In genomic region chr2:30437791-30438190, GRCm38 (mm10) we compare ENCODE assay signal across 20 mouse cellular contexts.
"Had no signal": no experiment of that assay in that cellular context is flagged by ENCODE, and none has a peak within 500 bp of the region (broad histone marks: within the 10 kb centered on the region; RNA-seq: fewer than 3 reads in every experiment).

No protein-coding gene starts in this region.

- H3K9me3 ChIP-seq: midbrain, embryonic 10.5 days; midbrain, embryonic 13.5 days; neural tube, embryonic 13.5 days; neural tube, embryonic 15.5 days; stomach, embryonic 15.5 days had no signal

- H3K9ac ChIP-seq: liver, embryonic 14.5 days; lung, embryonic 14.5 days; midbrain, embryonic 13.5 days; neural tube, embryonic 13.5 days; neural tube, embryonic 15.5 days; stomach, embryonic 15.5 days had no signal

- H3K27ac ChIP-seq: liver, embryonic 14.5 days; midbrain, embryonic 10.5 days; midbrain, embryonic 13.5 days; neural tube, embryonic 13.5 days; neural tube, embryonic 15.5 days; stomach, embryonic 15.5 days had no signal

- H3K4me3 ChIP-seq: midbrain, embryonic 10.5 days; midbrain, embryonic 13.5 days; myocyte; neural tube, embryonic 13.5 days; neural tube, embryonic 15.5 days; stomach, embryonic 15.5 days had no signal

- H3K27me3 ChIP-seq: midbrain, embryonic 13.5 days; neural tube, embryonic 13.5 days; neural tube, embryonic 15.5 days; stomach, embryonic 15.5 days had no signal

- DNase-seq: lung, adult 18-20 months; lung, embryonic 14.5 days; lung, postnatal 10 days; lung, postnatal 4 days; retina, postnatal 1 day; right cerebral cortex, adult 18-20 months; right cerebral cortex, postnatal 25 days; right cerebral cortex, postnatal 4 days; spleen, adult 18-20 months; thymus, adult 18-20 months; thymus, postnatal 14 days; thymus, postnatal 36 days had no signal

- H3K4me2 ChIP-seq: lung, embryonic 14.5 days; midbrain, embryonic 13.5 days; neural tube, embryonic 13.5 days; neural tube, embryonic 15.5 days; stomach, embryonic 15.5 days had no signal

- ATAC-seq: midbrain, embryonic 13.5 days; midbrain, embryonic 16.5 days had no signal
